Mouse (Mus musculus) MN1 (cell line): Measurements from ENCODE around the gene Armc2.

Experiments used
- DNase-seq: peaks from one replicate; pipeline ENCODE4 v3.0.0-alpha.2; 2016; ENCODE audit warnings: low spot score

Armc2 gene

GRCm38 (mm10) chr10:41901864-41902263 lies 116.4 kb downstream of the Armc2 start:
- no peak for DNase-seq

GRCm38 (mm10) chr10:41901456-41901855 lies 116.8 kb downstream of the Armc2 start:
- no peak for DNase-seq

- no peak for DNase-seq
These were observed 121.4 kb downstream of the Armc2 start for GRCm38 (mm10) chr10:41896865-41897264.

- DNase-seq = no peak
These were observed 121.8 kb downstream of the Armc2 start for GRCm38 (mm10) chr10:41896425-41896824.

- DNase-seq = peak; percentile 46
These were observed 124.5 kb downstream of the Armc2 start for GRCm38 (mm10) chr10:41893433-41894411.

- no peak for DNase-seq
These were observed 126.9 kb downstream of the Armc2 start for GRCm38 (mm10) chr10:41891312-41891711.

- no peak for DNase-seq
These were observed 127.7 kb downstream of the Armc2 start for GRCm38 (mm10) chr10:41890537-41890936.

GRCm38 (mm10) chr10:41889566-41889965 lies 128.7 kb downstream of the Armc2 start:
- DNase-seq = no peak

- peak; percentile 70 for DNase-seq
These were observed 129.8 kb downstream of the Armc2 start for GRCm38 (mm10) chr10:41888365-41888941.

GRCm38 (mm10) chr10:41887080-41887821 lies 131.0 kb downstream of the Armc2 start:
- peak; percentile 100 for DNase-seq

- no peak for DNase-seq
These were observed 134.3 kb downstream of the Armc2 start for GRCm38 (mm10) chr10:41883741-41884575.

- no peak for DNase-seq
These were observed 136.8 kb downstream of the Armc2 start for GRCm38 (mm10) chr10:41881438-41881837.

GRCm38 (mm10) chr10:41880777-41881176 lies 137.5 kb downstream of the Armc2 start:
- DNase-seq = no peak

GRCm38 (mm10) chr10:41880206-41880605 lies 138.0 kb downstream of the Armc2 start:
- no peak for DNase-seq

GRCm38 (mm10) chr10:41879675-41880074 lies 138.6 kb downstream of the Armc2 start:
- DNase-seq = no peak

GRCm38 (mm10) chr10:41878344-41878743 lies 139.9 kb downstream of the Armc2 start:
- DNase-seq = no peak

GRCm38 (mm10) chr10:41875624-41876023 lies 142.6 kb downstream of the Armc2 start:
- no peak for DNase-seq

- DNase-seq = no peak
These were observed 146.7 kb downstream of the Armc2 start for GRCm38 (mm10) chr10:41871564-41871963.

GRCm38 (mm10) chr10:41870101-41870500 lies 148.1 kb downstream of the Armc2 start:
- DNase-seq = no peak

GRCm38 (mm10) chr10:41867956-41868355 lies 150.3 kb downstream of the Armc2 start:
- DNase-seq = no peak

- no peak for DNase-seq
These were observed 151.4 kb downstream of the Armc2 start for GRCm38 (mm10) chr10:41866838-41867154.
